Mouse (Mus musculus) hindbrain, embryonic 13.5 days (tissue): Measurements from ENCODE around the gene Hlx. TPM values are rescaled to one million over a fixed set of nuclear protein-coding genes. Genes with fewer than 3 reads are reported as not detected.

Experiments used
- ATAC-seq: fragments of 200-750 bp; cut with Nextera tagmentation; 2 replicates; pipeline ENCODE4 v1.8.0; 2017; ENCODE audit warnings: moderate TSS enrichment; ENCODE audit not compliant: low FRiP score
- H3K27ac ChIP-seq: fragments of 300-500 bp; sonication (generic); 2 replicates; pipeline ENCODE4 v1.5.1; 2015; ENCODE audit warnings: inconsistent platforms, mild to moderate bottlenecking, moderate library complexity
- H3K27me3 ChIP-seq: fragments of 300-500 bp; sonication (generic); 2 replicates; pipeline ENCODE4 v1.6.1; 2015; ENCODE audit warnings: mild to moderate bottlenecking, inconsistent platforms
- H3K36me3 ChIP-seq: fragments of 300-500 bp; sonication (generic); 2 replicates; pipeline ENCODE4 v1.6.1; 2015; ENCODE audit warnings: mild to moderate bottlenecking, inconsistent platforms
- H3K4me1 ChIP-seq: fragments of 300-500 bp; sonication (generic); replicated peaks from 2 replicates; pipeline ENCODE4 v1.6.1; 2015; ENCODE audit warnings: inconsistent platforms
- H3K4me2 ChIP-seq: fragments of 300-500 bp; sonication (generic); 2 replicates; pipeline ENCODE4 v1.6.1; 2015; ENCODE audit warnings: inconsistent platforms, mild to moderate bottlenecking, moderate library complexity
- H3K4me3 ChIP-seq: fragments of 300-500 bp; sonication (generic); 2 replicates; pipeline ENCODE4 v1.5.1; 2015; ENCODE audit warnings: mild to moderate bottlenecking, inconsistent platforms
- H3K9ac ChIP-seq: fragments of 300-500 bp; sonication (generic); 2 replicates; pipeline ENCODE4 v1.6.1; 2015; ENCODE audit warnings: mild to moderate bottlenecking, inconsistent platforms
- H3K9me3 ChIP-seq: fragments of 300-500 bp; sonication (generic); 2 replicates; pipeline ENCODE4 v1.6.1; 2016; ENCODE audit warnings: inconsistent platforms
- WGBS: fragments of 180-500 bp; shearing (Covaris S2); methylation state at CpG from one replicate; pipeline ENCODE4 v1.1.7; 2015; 5-methylcytosine and 5-hydroxymethylcytosine counted together
- polyA plus RNA-seq: library from polyadenylated mRNA; unstranded; fragments of >200 nt; fragmentation: Nextera tagmentation; extraction: Ambion mirVana; gene quantifications from 2 replicates; pipeline ENCODE4 v1.2.1, GENCODE M21; 2015

Hlx gene
- polyA plus RNA-seq, 1 experiment from 2014 or later: 2.9 TPM

DNA sequence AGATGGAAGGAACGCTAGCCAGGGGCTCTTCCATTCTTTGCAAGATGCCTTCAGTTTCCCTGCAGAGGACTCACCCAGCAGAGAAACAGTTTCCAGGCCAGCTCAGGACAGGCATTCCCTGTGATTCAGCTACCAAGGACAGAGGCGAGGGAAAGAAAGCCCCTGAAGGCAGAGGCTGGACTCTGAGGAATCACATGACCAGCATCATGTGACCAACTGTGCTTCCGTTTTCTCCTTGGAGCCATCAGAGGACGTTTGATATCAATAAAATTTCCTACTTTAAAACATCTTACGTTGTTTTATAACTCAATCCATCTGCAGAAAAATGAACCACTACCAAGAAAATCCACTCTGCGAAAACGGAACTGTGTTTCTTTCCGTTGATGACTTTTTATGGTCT lies 41.2 kb downstream of the Hlx start:
- H3K4me2 ChIP-seq: no peak overlapping the region
- no peak overlapping the region for H3K27ac ChIP-seq
- H3K4me3 ChIP-seq: no peak overlapping the region
- no peak for ATAC-seq
- no peaks in the 10 kb centered on the region for H3K27me3 ChIP-seq
- H3K4me1 ChIP-seq: peaks cover 10% of the 10 kb centered on the region
- no peaks in the 10 kb centered on the region for H3K9me3 ChIP-seq
- H3K36me3 ChIP-seq: no peaks in the 10 kb centered on the region
- no peak overlapping the region for H3K9ac ChIP-seq
- whole genome bisulfite sequencing: 83% methylated on average over 8 of the region's 8 CpGs

DNA sequence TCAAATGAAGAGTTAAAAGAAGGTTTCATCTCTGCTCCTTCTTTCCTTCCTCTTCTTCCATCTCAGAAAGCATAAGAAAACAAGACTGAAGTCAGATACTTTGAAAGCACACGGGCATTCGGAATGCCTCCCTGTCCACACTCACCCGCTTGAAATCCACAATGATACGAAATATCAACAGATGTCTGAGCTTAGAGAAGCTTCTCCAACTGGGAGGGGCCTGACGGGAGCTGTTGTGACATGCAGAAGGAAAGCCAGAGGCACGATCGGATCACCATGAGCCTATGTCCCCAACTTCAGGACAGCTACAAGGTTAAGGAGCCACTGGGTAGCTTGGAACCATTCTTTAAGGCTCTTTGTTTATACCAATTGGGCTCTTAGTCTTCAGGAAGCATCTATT lies 44.4 kb downstream of the Hlx start:
- Histone ChIP-seq H3K27me3 (no peaks in the 10 kb centered on the region), H3K4me2 (no peak overlapping the region), H3K9ac (no peak overlapping the region), H3K4me1 (peaks cover 10% of the 10 kb centered on the region), H3K36me3 (no peaks in the 10 kb centered on the region), H3K27ac (no peak overlapping the region), H3K9me3 (no peaks in the 10 kb centered on the region), H3K4me3 (no peak overlapping the region)
- 75% methylated on average over 7 of the region's 7 CpGs for WGBS
- no peak for ATAC-seq

DNA sequence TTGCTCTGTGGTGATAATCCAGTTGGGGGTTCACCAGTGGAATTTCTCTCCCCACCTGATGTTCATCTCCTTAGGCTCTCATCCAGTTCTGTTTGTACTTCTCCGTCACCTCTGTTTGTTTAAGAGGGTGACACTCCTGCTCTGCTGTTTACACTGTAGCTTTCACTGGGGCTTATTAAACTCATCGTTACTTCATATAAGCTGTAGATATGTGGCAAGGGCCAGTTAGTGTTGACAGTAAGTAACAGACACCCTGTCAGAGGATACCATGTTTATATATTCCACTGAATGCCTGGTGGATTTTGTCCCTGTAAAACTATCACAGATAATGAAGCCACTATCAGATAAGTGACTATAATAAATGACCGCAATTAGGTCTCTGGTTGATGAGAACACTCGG lies 44.9 kb downstream of the Hlx start:
- 57% methylated on average over 4 of the region's 4 CpGs for WGBS

DNA sequence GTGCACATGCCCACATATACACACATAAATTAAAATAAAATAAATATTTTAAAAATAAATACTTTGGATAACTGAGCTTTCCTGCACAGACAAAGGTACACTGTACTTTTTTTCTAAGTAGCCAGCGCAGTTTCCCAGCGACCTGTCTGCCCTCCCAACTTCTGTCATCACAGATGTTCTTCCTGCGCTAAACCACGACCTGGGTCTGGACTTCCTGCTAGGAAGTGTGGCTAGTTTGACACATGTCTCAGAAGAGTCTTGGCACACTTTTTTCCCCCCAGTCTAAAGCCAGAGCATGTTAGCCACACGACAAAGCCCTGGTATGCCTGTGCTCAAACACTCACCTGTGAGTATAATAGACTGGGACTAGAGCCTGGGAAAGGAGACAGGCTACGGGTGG lies 48.9 kb downstream of the Hlx start:
- WGBS: 78% methylated on average over 6 of the region's 6 CpGs
- Histone ChIP-seq H3K36me3 (no peaks in the 10 kb centered on the region), H3K4me2 (no peak overlapping the region), H3K9ac (no peak overlapping the region), H3K9me3 (no peaks in the 10 kb centered on the region), H3K27me3 (no peaks in the 10 kb centered on the region), H3K27ac (no peak overlapping the region), H3K4me1 (peaks cover 4% of the 10 kb centered on the region; the same call in 1 of the 2 replicates), H3K4me3 (no peak overlapping the region)
- no peak for ATAC-seq

More for the DNA sequence above, 44.9 kb downstream of the Hlx start:
- Histone ChIP-seq H3K27me3 (no peaks in the 10 kb centered on the region), H3K4me2 (no peak overlapping the region), H3K27ac (no peak overlapping the region), H3K9ac (no peak overlapping the region), H3K36me3 (no peaks in the 10 kb centered on the region), H3K4me1 (peaks cover 8% of the 10 kb centered on the region), H3K9me3 (no peaks in the 10 kb centered on the region), H3K4me3 (no peak overlapping the region)
- ATAC-seq: no peak

DNA sequence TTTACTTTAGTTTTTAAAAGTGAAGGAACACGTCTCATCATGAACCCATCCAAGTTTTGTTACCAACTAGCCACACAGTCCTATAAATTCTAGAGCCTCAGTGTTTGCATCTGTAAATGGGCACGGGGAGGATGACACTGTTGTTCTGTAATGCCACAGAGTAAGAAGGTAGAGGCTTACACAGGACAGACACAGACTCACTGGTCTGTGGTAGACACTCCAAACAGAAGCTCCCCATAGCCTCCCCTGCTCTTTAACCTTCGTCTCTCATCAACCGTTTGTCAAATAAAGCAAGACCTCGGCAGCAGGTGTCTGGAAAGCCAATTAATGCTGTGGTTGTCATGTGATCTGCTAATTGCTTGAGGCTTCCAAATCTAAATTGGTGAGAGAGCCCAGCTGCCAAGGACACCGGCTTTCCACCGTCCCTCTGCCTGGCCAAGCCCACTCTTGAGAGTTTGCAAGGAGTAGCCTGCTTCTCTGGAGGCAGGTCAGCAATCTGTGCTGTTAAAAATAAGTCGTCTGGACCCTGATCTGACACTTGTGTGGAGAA lies 52.9 kb downstream of the Hlx start:
- Histone ChIP-seq H3K27me3 (no peaks in the 10 kb centered on the region), H3K9ac (no peak overlapping the region), H3K4me2 (no peak overlapping the region), H3K4me3 (no peak overlapping the region), H3K36me3 (no peaks in the 10 kb centered on the region), H3K4me1 (peaks cover 13% of the 10 kb centered on the region), H3K27ac (no peak overlapping the region), H3K9me3 (no peaks in the 10 kb centered on the region)
- WGBS: 58% methylated on average over 8 of the region's 8 CpGs
- ATAC-seq: no peak

DNA sequence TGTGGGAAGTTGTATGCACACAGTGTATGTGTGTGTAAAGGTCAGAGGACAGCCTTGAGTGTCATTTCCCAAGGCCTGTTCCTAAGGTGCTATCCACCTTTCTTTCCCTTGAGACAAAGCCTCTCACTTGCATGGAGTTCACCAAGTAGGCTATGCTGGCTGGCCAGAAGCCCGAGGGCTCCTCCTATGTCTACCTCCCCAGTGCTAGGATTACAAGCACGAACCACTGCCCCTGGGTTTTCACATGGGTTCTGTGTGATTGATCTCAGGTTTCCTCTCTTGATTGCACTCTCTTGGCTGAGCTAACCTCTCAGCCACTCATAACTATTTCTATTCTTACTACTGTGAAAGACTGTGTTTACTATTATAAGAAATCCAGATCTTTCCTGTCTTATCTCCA lies 54.8 kb downstream of the Hlx start:
- Histone ChIP-seq H3K9ac (no peak overlapping the region), H3K4me1 (peaks cover 13% of the 10 kb centered on the region), H3K4me2 (no peak overlapping the region), H3K36me3 (no peaks in the 10 kb centered on the region), H3K27ac (no peak overlapping the region), H3K9me3 (no peaks in the 10 kb centered on the region), H3K27me3 (no peaks in the 10 kb centered on the region), H3K4me3 (no peak overlapping the region)
- WGBS: 65% methylated on average over 2 of the region's 2 CpGs
- no peak for ATAC-seq

Other genes starting within 250 kb of the Hlx start
- gene Marc1, start 78.7 kb upstream of the Hlx start, polyA plus RNA-seq: 0.09 and 0.17 TPM in 2 replicates
- 110 and 119 TPM in 2 replicates for gene Marc2, start 113.8 kb upstream of the Hlx start, polyA plus RNA-seq
- gene C130074G19Rik, start 150.6 kb upstream of the Hlx start, polyA plus RNA-seq: 1.1 and 1.2 TPM in 2 replicates